Mouse (Mus musculus) kidney, postnatal 0 days (tissue): ENCODE results near the gene Mpg. TPM values are rescaled to one million over a fixed set of nuclear protein-coding genes. Genes with fewer than 3 reads are reported as not detected.

Source experiments
- ATAC-seq: fragments of 200-750 bp; cut with Nextera tagmentation; replicated peaks from 2 replicates; pipeline ENCODE4 v1.8.0; 2017; ENCODE audit warnings: low read depth, moderate number of reproducible peaks, moderate TSS enrichment, moderate library complexity; ENCODE audit not compliant: low FRiP score
- DNase-seq: peaks from one replicate; pipeline ENCODE4 v3.0.0-alpha.2; 2016; ENCODE audit warnings: low spot score
- H3K27ac ChIP-seq: fragments of 300-500 bp; sonication (generic); 2 replicates; pipeline ENCODE4 v1.5.1; 2014; ENCODE audit warnings: mild to moderate bottlenecking
- H3K27me3 ChIP-seq: fragments of 300-500 bp; sonication (generic); 2 replicates; pipeline ENCODE4 v1.6.1; 2014; ENCODE audit warnings: low read length, mixed read lengths; ENCODE audit not compliant: insufficient read depth
- H3K36me3 ChIP-seq: fragments of 300-500 bp; sonication (generic); 2 replicates; pipeline ENCODE4 v1.6.1; 2014; ENCODE audit warnings: low read length, mixed read lengths; ENCODE audit not compliant: insufficient read depth
- H3K4me1 ChIP-seq: fragments of 300-500 bp; sonication (generic); replicated peaks from 2 replicates; pipeline ENCODE4 v1.6.1; 2014; ENCODE audit warnings: antibody characterized with exemption, low read length, mixed read lengths; ENCODE audit not compliant: insufficient read depth
- H3K4me2 ChIP-seq: fragments of 300-500 bp; sonication (generic); 2 replicates; pipeline ENCODE4 v1.6.1; 2014; ENCODE audit warnings: mild to moderate bottlenecking, low read length, moderate library complexity, mixed read lengths
- H3K4me3 ChIP-seq: fragments of 300-500 bp; sonication (generic); replicated peaks from 2 replicates; pipeline ENCODE4 v1.5.1; 2014; ENCODE audit warnings: low read depth, low read length
- H3K9ac ChIP-seq: fragments of 300-500 bp; sonication (generic); 2 replicates; pipeline ENCODE4 v1.6.1; 2014; ENCODE audit warnings: low read depth, low read length
- H3K9me3 ChIP-seq: fragments of 300-500 bp; sonication (generic); replicated peaks from 2 replicates; pipeline ENCODE4 v1.6.1; 2016; ENCODE audit warnings: low read length, inconsistent platforms, mixed read lengths
- CTCF ChIP-seq: IDR thresholded peaks from 2 replicates; pipeline ENCODE4 v1.5.1; 2016; ENCODE audit warnings: antibody characterized with exemption, low read depth, mild to moderate bottlenecking, moderate library complexity
- WGBS: fragments of 180-500 bp; shearing (Covaris S2); extraction: QIAGEN DNeasy Blood & Tissue Kit; methylation state at CpG from one replicate; pipeline ENCODE4 v1.1.7; 2014; 5-methylcytosine and 5-hydroxymethylcytosine counted together
- polyA plus RNA-seq: library from polyadenylated mRNA; unstranded; fragments of >200 nt; fragmentation: Nextera tagmentation; extraction: Ambion mirVana; gene quantifications from 2 replicates; pipeline ENCODE4 v1.2.1, GENCODE M21; 2015

The Mpg gene
- polyA plus RNA-seq, 1 experiment from 2014 or later: 33.0 TPM

GRCm38 (mm10) chr11:32194626-32195025 is 31.7 kb upstream of the Mpg start:
- H3K27ac ChIP-seq: no peak overlapping the region
- H3K4me2 ChIP-seq: no peak overlapping the region
- DNase-seq (no peak), ATAC-seq (no peak)
- 77% methylated on average over 5 of the region's 5 CpGs for WGBS
- no peak for TF ChIP-seq CTCF
- no peaks in the 10 kb centered on the region for H3K36me3 ChIP-seq
- no peaks in the 10 kb centered on the region for H3K4me1 ChIP-seq
- no peaks in the 10 kb centered on the region for H3K27me3 ChIP-seq
- H3K9me3 ChIP-seq: no peaks in the 10 kb centered on the region
- no peak overlapping the region for H3K9ac ChIP-seq
- no peak overlapping the region for H3K4me3 ChIP-seq

DNA sequence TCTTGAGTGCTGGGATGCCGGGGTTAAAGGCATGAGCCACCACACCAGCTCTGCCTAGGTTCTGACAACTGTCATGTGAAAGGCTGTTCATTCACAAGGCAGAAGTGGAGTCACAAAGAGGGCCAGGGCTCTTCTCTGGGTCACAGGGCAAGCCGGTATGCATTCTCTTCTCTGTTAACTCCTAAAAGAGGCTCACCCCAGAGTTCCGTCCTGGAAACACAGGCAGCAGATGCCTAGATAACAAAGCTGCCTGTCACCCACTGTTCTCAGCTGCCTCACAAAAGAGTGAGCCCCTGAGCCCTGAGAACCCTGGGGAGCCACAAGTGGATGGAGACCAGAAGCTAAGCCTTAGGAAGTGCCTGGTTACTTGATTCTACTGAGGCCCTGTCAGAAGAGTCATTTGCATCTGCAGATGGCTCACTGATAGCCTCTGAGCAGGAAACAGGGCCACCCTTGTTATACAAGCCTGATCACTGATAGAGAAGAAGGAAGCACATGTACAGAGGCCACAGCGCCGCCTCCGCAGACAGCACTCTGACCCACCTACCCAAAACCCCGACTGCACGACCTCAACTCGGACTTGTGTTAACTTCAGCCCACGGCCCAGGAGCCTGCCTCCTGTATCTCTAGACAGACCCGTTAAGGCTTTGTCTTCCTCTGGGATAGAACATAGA is 30.3 kb upstream of the Mpg start:
- DNase-seq: no peak
- H3K4me1 ChIP-seq: no peaks in the 10 kb centered on the region
- no peaks in the 10 kb centered on the region for H3K27me3 ChIP-seq
- ATAC-seq: no peak
- no peak overlapping the region for H3K4me2 ChIP-seq
- 43% methylated on average over 11 of the region's 11 CpGs for WGBS
- no peak for TF ChIP-seq CTCF
- H3K27ac ChIP-seq: no peak overlapping the region
- no peaks in the 10 kb centered on the region for H3K9me3 ChIP-seq
- no peaks in the 10 kb centered on the region for H3K36me3 ChIP-seq
- H3K4me3 ChIP-seq: no peak overlapping the region
- no peak overlapping the region for H3K9ac ChIP-seq

- Histone ChIP-seq H3K4me1 (no peaks in the 10 kb centered on the region), H3K9ac (no peak overlapping the region), H3K4me2 (no peak overlapping the region), H3K27ac (no peak overlapping the region), H3K27me3 (no peaks in the 10 kb centered on the region), H3K36me3 (no peaks in the 10 kb centered on the region), H3K9me3 (no peaks in the 10 kb centered on the region), H3K4me3 (no peak overlapping the region)
- WGBS: 54% methylated on average over 6 of the region's 6 CpGs
- no peak for TF ChIP-seq CTCF
- DNase-seq (no peak), ATAC-seq (no peak)
Measured at GRCm38 (mm10) chr11:32196727-32197126, 29.6 kb upstream of the Mpg start.

DNA sequence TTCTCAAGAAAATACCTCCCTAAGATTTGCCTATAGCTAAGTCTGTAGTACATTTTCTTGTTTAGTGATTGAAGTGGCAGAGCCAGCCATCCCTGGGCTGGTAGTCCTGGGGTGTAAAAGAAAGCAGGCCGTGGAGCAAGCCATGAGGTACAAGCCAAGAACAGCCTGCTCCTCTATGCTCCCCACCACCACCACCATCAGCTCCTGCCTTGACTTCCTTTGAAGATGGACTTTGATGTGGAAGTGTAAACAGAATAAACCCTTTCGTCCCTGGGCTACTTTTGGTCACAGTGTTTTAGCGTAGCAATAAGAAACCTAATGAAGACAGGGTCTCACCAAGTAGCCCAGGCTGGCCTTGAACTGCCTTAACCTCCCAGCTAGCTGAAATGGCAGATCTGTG is 28.5 kb upstream of the Mpg start:
- H3K4me1 ChIP-seq: no peaks in the 10 kb centered on the region
- no peaks in the 10 kb centered on the region for H3K36me3 ChIP-seq
- no peak overlapping the region for H3K27ac ChIP-seq
- H3K27me3 ChIP-seq: no peaks in the 10 kb centered on the region
- TF ChIP-seq CTCF: no peak
- H3K9me3 ChIP-seq: no peaks in the 10 kb centered on the region
- ATAC-seq (no peak), DNase-seq (no peak)
- H3K4me3 ChIP-seq: no peak overlapping the region
- WGBS: 28% methylated on average over 3 of the region's 3 CpGs
- H3K4me2 ChIP-seq: no peak overlapping the region
- H3K9ac ChIP-seq: no peak overlapping the region

DNA sequence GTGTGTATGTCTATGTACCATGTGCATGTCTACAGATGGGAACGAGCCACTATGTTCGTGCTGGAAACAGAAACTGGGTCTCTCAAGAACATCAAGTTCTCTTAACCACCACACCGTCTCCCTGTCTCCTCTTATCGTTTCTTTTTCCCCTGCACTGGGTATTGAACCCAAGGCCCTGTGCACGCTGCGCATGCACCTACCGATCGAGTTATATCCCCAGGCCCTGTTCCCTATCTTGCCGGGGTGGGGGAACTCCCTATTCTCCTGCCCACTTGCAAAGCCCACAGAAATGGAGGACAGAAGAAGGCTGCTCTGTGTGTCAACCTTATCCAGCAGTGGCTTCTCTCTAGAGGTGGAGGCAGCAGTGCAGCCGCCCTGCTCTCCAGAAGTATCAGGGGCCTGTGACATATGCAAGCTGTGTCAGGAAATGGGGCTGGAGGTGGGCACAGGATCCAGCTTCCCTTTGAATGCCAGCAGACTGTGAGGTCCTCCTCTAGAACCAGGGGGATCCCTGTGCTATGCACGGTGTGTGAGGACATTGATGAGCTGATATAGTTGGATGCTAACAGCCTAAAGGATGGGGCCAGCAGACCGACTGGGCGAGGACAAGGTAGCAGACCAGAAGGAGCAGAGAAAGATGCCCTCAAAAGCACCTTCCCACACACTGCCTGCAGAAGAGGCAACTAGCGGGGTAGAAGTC is 27.9 kb upstream of the Mpg start:
- TF ChIP-seq CTCF: no peak
- no peaks in the 10 kb centered on the region for H3K27me3 ChIP-seq
- 73% methylated on average over 14 of the region's 14 CpGs for WGBS
- DNase-seq (no peak), ATAC-seq (no peak)
- H3K4me1 ChIP-seq: no peaks in the 10 kb centered on the region
- no peak overlapping the region for H3K4me2 ChIP-seq
- H3K4me3 ChIP-seq: no peak overlapping the region
- H3K9ac ChIP-seq: no peak overlapping the region
- H3K36me3 ChIP-seq: no peaks in the 10 kb centered on the region
- no peaks in the 10 kb centered on the region for H3K9me3 ChIP-seq
- no peak overlapping the region for H3K27ac ChIP-seq

- no peak for TF ChIP-seq CTCF
- H3K36me3 ChIP-seq: no peaks in the 10 kb centered on the region
- H3K9me3 ChIP-seq: no peaks in the 10 kb centered on the region
- H3K4me2 ChIP-seq: no peak overlapping the region
- no peak overlapping the region for H3K4me3 ChIP-seq
- WGBS: 47% methylated on average over 6 of the region's 6 CpGs
- H3K9ac ChIP-seq: no peak overlapping the region
- DNase-seq (no peak), ATAC-seq (no peak)
- H3K4me1 ChIP-seq: no peaks in the 10 kb centered on the region
- no peak overlapping the region for H3K27ac ChIP-seq
- no peaks in the 10 kb centered on the region for H3K27me3 ChIP-seq
Measured at GRCm38 (mm10) chr11:32199230-32199629, 27.1 kb upstream of the Mpg start.
